Mouse (Mus musculus) lung, postnatal 4 days (tissue): ENCODE measurements around the gene Arhgap6.

Experiments used
- DNase-seq, 2 experiments: peaks; one replicate each; pipeline ENCODE4 v3.0.0; 2021

Arhgap6 gene

GRCm38 (mm10) chrX:168794974-168795858, at the start of gene Arhgap6:
Gene Arhgap6 (plus strand): TSS chrX:168795099.
- DNase-seq: peak; percentile 31 to 63

- no peak for DNase-seq
Observed at GRCm38 (mm10) chrX:168747011-168747410, 47.9 kb upstream of the Arhgap6 start.

GRCm38 (mm10) chrX:168795859-168796848, 1.3 kb downstream of the Arhgap6 start:
- peak; percentile 12 to 28 for DNase-seq

GRCm38 (mm10) chrX:168804677-168805076, 9.8 kb downstream of the Arhgap6 start:
- no peak for DNase-seq

GRCm38 (mm10) chrX:168810513-168811265, 15.8 kb downstream of the Arhgap6 start:
- no peak for DNase-seq

GRCm38 (mm10) chrX:168818858-168819257, 24.0 kb downstream of the Arhgap6 start:
- DNase-seq: no peak

- no peak for DNase-seq
Observed at GRCm38 (mm10) chrX:168824166-168824565, 29.3 kb downstream of the Arhgap6 start.

- peak in 1 of 2 experiments; percentile 16 for DNase-seq
Observed at GRCm38 (mm10) chrX:168832343-168832742, 37.4 kb downstream of the Arhgap6 start.

- no peak for DNase-seq
Observed at GRCm38 (mm10) chrX:168848062-168848461, 53.2 kb downstream of the Arhgap6 start.

- no peak for DNase-seq
Observed at GRCm38 (mm10) chrX:168874688-168875087, 79.8 kb downstream of the Arhgap6 start.

GRCm38 (mm10) chrX:168903557-168903956, 108.7 kb downstream of the Arhgap6 start:
- DNase-seq: no peak

- peak; percentile 40 to 59 for DNase-seq
Observed at GRCm38 (mm10) chrX:168904086-168904485, 109.2 kb downstream of the Arhgap6 start.

- peak; percentile 4 to 29 for DNase-seq
Observed at GRCm38 (mm10) chrX:168907586-168907985, 112.7 kb downstream of the Arhgap6 start.

GRCm38 (mm10) chrX:168913519-168913918, 118.6 kb downstream of the Arhgap6 start:
- no peak for DNase-seq

GRCm38 (mm10) chrX:168920942-168921341, 126.0 kb downstream of the Arhgap6 start:
- DNase-seq: no peak

- DNase-seq: no peak
Observed at GRCm38 (mm10) chrX:168932420-168932819, 137.5 kb downstream of the Arhgap6 start.

- peak in 1 of 2 experiments; percentile 30 for DNase-seq
Observed at GRCm38 (mm10) chrX:168935447-168935846, 140.5 kb downstream of the Arhgap6 start.

GRCm38 (mm10) chrX:168937941-168938340, 143.0 kb downstream of the Arhgap6 start:
- DNase-seq: peak in 1 of 2 experiments; percentile 21

GRCm38 (mm10) chrX:168941684-168942083, 146.8 kb downstream of the Arhgap6 start:
- DNase-seq: no peak

- no peak for DNase-seq
Observed at GRCm38 (mm10) chrX:168943217-168943616, 148.3 kb downstream of the Arhgap6 start.

- no peak for DNase-seq
Observed at GRCm38 (mm10) chrX:168975444-168975843, 180.5 kb downstream of the Arhgap6 start.

- no peak for DNase-seq
Observed at GRCm38 (mm10) chrX:168977776-168978175, 182.9 kb downstream of the Arhgap6 start.
